Mouse (Mus musculus) heart, embryonic 15.5 days (tissue): ENCODE data around the gene Sec14l5. TPM values are rescaled to one million over a fixed set of nuclear protein-coding genes. Genes with fewer than 3 reads are reported as not detected.

Source experiments
- ATAC-seq: fragments of 200-750 bp; cut with Nextera tagmentation; replicated peaks from 2 replicates; pipeline ENCODE4 v1.8.0; 2017; ENCODE audit warnings: low read depth, moderate TSS enrichment; ENCODE audit not compliant: insufficient number of reproducible peaks, insufficient read depth, low FRiP score
- H3K27ac ChIP-seq: fragments of 300-500 bp; sonication (generic); 2 replicates; pipeline ENCODE4 v1.5.1; 2015; ENCODE audit warnings: mild to moderate bottlenecking, inconsistent platforms
- H3K27me3 ChIP-seq: fragments of 300-500 bp; sonication (generic); 2 replicates; pipeline ENCODE4 v1.6.1; 2015; ENCODE audit warnings: inconsistent platforms
- H3K36me3 ChIP-seq: fragments of 300-500 bp; sonication (generic); 2 replicates; pipeline ENCODE4 v1.6.1; 2015; ENCODE audit warnings: mild to moderate bottlenecking, inconsistent platforms
- H3K4me1 ChIP-seq: fragments of 300-500 bp; sonication (generic); replicated peaks from 2 replicates; pipeline ENCODE4 v1.6.1; 2015; ENCODE audit warnings: inconsistent platforms
- H3K4me2 ChIP-seq: fragments of 300-500 bp; sonication (generic); 2 replicates; pipeline ENCODE4 v1.6.1; 2015; ENCODE audit warnings: inconsistent platforms, mild to moderate bottlenecking, moderate library complexity
- H3K4me3 ChIP-seq: fragments of 300-500 bp; sonication (generic); 2 replicates; pipeline ENCODE4 v1.5.1; 2015; ENCODE audit warnings: mild to moderate bottlenecking, inconsistent platforms
- H3K9ac ChIP-seq: fragments of 300-500 bp; sonication (generic); 2 replicates; pipeline ENCODE4 v1.6.1; 2015; ENCODE audit warnings: mild to moderate bottlenecking, inconsistent platforms
- H3K9me3 ChIP-seq: fragments of 300-500 bp; sonication (generic); replicated peaks from 2 replicates; pipeline ENCODE4 v1.6.1; 2016; ENCODE audit warnings: inconsistent platforms
- WGBS: fragments of 180-500 bp; shearing (Covaris S2); methylation state at CpG from one replicate; pipeline ENCODE4 v1.1.7; 2015; ENCODE audit warnings: mixed read lengths; 5-methylcytosine and 5-hydroxymethylcytosine counted together
- polyA plus RNA-seq: library from polyadenylated mRNA; unstranded; fragments of >200 nt; fragmentation: Nextera tagmentation; extraction: Ambion mirVana; gene quantifications from 2 replicates; pipeline ENCODE4 v1.2.1, GENCODE M21; 2015

The Sec14l5 gene
- polyA plus RNA-seq, 1 experiment from 2014 or later = 0.06 TPM

- H3K36me3 ChIP-seq = no peaks in the 10 kb centered on the region
- 0 out of 2 replicates have a peak overlapping the region, but pooled peaks have one; percentile 9 for H3K27ac ChIP-seq
- peaks cover 10% of the 10 kb centered on the region; the same call in 1 of the 2 replicates for H3K4me1 ChIP-seq
- WGBS = 33% methylated on average over 7 of the region's 7 CpGs
- no peak overlapping the region for H3K4me3 ChIP-seq
- no peak overlapping the region for H3K4me2 ChIP-seq
- no peak overlapping the region for H3K9ac ChIP-seq
- ATAC-seq = no peak
- no peaks in the 10 kb centered on the region for H3K9me3 ChIP-seq
- H3K27me3 ChIP-seq = no peaks in the 10 kb centered on the region; the same call in 1 of the 2 replicates
Observed at GRCm38 (mm10) chr16:5186234-5186633, 39.3 kb downstream of the Sec14l5 start.

GRCm38 (mm10) chr16:5195080-5195479 is 48.2 kb downstream of the Sec14l5 start:
- H3K4me1 ChIP-seq = no peaks in the 10 kb centered on the region
- no peak overlapping the region for H3K27ac ChIP-seq
- no peak overlapping the region for H3K4me2 ChIP-seq
- peaks cover 8% of the 10 kb centered on the region; the same call in 1 of the 2 replicates for H3K36me3 ChIP-seq
- H3K9me3 ChIP-seq = no peaks in the 10 kb centered on the region
- H3K9ac ChIP-seq = no peak overlapping the region
- no peak overlapping the region for H3K4me3 ChIP-seq
- H3K27me3 ChIP-seq = no peaks in the 10 kb centered on the region; the same call in 1 of the 2 replicates
- WGBS = 32% methylated on average over 6 of the region's 6 CpGs
- ATAC-seq = no peak

- ATAC-seq = no peak
- no peaks in the 10 kb centered on the region for H3K9me3 ChIP-seq
- no peaks in the 10 kb centered on the region for H3K27me3 ChIP-seq
- no peak overlapping the region for H3K27ac ChIP-seq
- H3K36me3 ChIP-seq = peaks cover 5% of the 10 kb centered on the region; the same call in 1 of the 2 replicates
- 11% methylated on average over 4 of the region's 4 CpGs for WGBS
- H3K4me3 ChIP-seq = peak overlapping the region; percentile 83
- H3K4me2 ChIP-seq = peak overlapping the region; percentile 99
- 0 out of 2 replicates have a peak overlapping the region, but pooled peaks have one; percentile 63 for H3K9ac ChIP-seq
- peaks cover 14% of the 10 kb centered on the region for H3K4me1 ChIP-seq
Observed at GRCm38 (mm10) chr16:5202681-5203080, 55.8 kb downstream of the Sec14l5 start.

GRCm38 (mm10) chr16:5203200-5203599 is 56.3 kb downstream of the Sec14l5 start:
- Histone ChIP-seq H3K4me3 (peak overlapping the region; percentile 83), H3K27ac (no peak overlapping the region), H3K4me2 (peak overlapping the region; percentile 99), H3K9ac (peak overlapping the region; percentile 63), H3K36me3 (peaks cover 5% of the 10 kb centered on the region; the same call in 1 of the 2 replicates), H3K27me3 (no peaks in the 10 kb centered on the region), H3K4me1 (peaks cover 14% of the 10 kb centered on the region), H3K9me3 (no peaks in the 10 kb centered on the region)
- peak; percentile 23; the same call in 1 of the 2 replicates for ATAC-seq
- WGBS = under 1% methylated on average over 36 of the region's 36 CpGs

GRCm38 (mm10) chr16:5203668-5204433 is 56.9 kb downstream of the Sec14l5 start, which contains the start of gene Nagpa:
Gene Nagpa (minus strand): TSS chr16:5204012.
- no peaks in the 10 kb centered on the region for H3K9me3 ChIP-seq
- peak within 1 kb of the TSS; percentile 63 for H3K9ac ChIP-seq
- peak within 1 kb of the TSS; percentile 99 for H3K4me2 ChIP-seq
- peaks cover 14% of the 10 kb centered on the region for H3K4me1 ChIP-seq
- H3K27me3 ChIP-seq = no peaks in the 10 kb centered on the region
- H3K36me3 ChIP-seq = no peaks in the 10 kb centered on the region; the same call in 1 of the 2 replicates
- no peak within 1 kb of the TSS for H3K27ac ChIP-seq
- peak within 1 kb of the TSS; percentile 83 for H3K4me3 ChIP-seq
- WGBS = 3% methylated on average over 40 of the region's 40 CpGs
- ATAC-seq = peak; percentile 81

GRCm38 (mm10) chr16:5205431-5205970 is 58.6 kb downstream of the Sec14l5 start:
- H3K36me3 ChIP-seq = no peaks in the 10 kb centered on the region
- no peaks in the 10 kb centered on the region for H3K27me3 ChIP-seq
- no peak overlapping the region for H3K4me2 ChIP-seq
- peaks cover 14% of the 10 kb centered on the region for H3K4me1 ChIP-seq
- ATAC-seq = no peak
- H3K27ac ChIP-seq = no peak overlapping the region
- no peaks in the 10 kb centered on the region for H3K9me3 ChIP-seq
- H3K4me3 ChIP-seq = no peak overlapping the region
- 71% methylated on average over 5 of the region's 5 CpGs for WGBS
- no peak overlapping the region for H3K9ac ChIP-seq

- Histone ChIP-seq H3K9ac (no peak overlapping the region), H3K4me2 (no peak overlapping the region), H3K27me3 (no peaks in the 10 kb centered on the region), H3K4me3 (no peak overlapping the region), H3K4me1 (peaks cover 14% of the 10 kb centered on the region), H3K27ac (no peak overlapping the region), H3K9me3 (no peaks in the 10 kb centered on the region), H3K36me3 (no peaks in the 10 kb centered on the region)
- no peak for ATAC-seq
- WGBS = 52% methylated on average over 5 of the region's 5 CpGs
Observed at GRCm38 (mm10) chr16:5206051-5206450, 59.1 kb downstream of the Sec14l5 start.

- no peaks in the 10 kb centered on the region for H3K27me3 ChIP-seq
- no peaks in the 10 kb centered on the region for H3K9me3 ChIP-seq
- no peak overlapping the region for H3K4me2 ChIP-seq
- WGBS = 67% methylated on average over 2 of the region's 2 CpGs
- no peaks in the 10 kb centered on the region for H3K36me3 ChIP-seq
- H3K4me1 ChIP-seq = no peaks in the 10 kb centered on the region
- no peak overlapping the region for H3K27ac ChIP-seq
- no peak for ATAC-seq
- H3K9ac ChIP-seq = no peak overlapping the region
- H3K4me3 ChIP-seq = no peak overlapping the region
Observed at GRCm38 (mm10) chr16:5210365-5210764, 63.5 kb downstream of the Sec14l5 start.

GRCm38 (mm10) chr16:5212150-5212549 is 65.2 kb downstream of the Sec14l5 start:
- Histone ChIP-seq H3K9ac (no peak overlapping the region), H3K4me3 (no peak overlapping the region), H3K36me3 (no peaks in the 10 kb centered on the region), H3K4me2 (no peak overlapping the region), H3K27me3 (no peaks in the 10 kb centered on the region), H3K27ac (no peak overlapping the region), H3K9me3 (no peaks in the 10 kb centered on the region), H3K4me1 (peaks cover 3% of the 10 kb centered on the region; the same call in 1 of the 2 replicates)
- ATAC-seq = no peak
- 77% methylated on average over 3 of the region's 3 CpGs for WGBS

GRCm38 (mm10) chr16:5214126-5214525 is 67.2 kb downstream of the Sec14l5 start:
- Histone ChIP-seq H3K4me3 (no peak overlapping the region), H3K4me2 (no peak overlapping the region), H3K9ac (no peak overlapping the region), H3K36me3 (no peaks in the 10 kb centered on the region), H3K27ac (no peak overlapping the region), H3K27me3 (no peaks in the 10 kb centered on the region), H3K9me3 (no peaks in the 10 kb centered on the region), H3K4me1 (peaks cover 3% of the 10 kb centered on the region; the same call in 1 of the 2 replicates)
- no peak for ATAC-seq
- WGBS = 86% methylated on average over 2 of the region's 2 CpGs

GRCm38 (mm10) chr16:5216686-5217085 is 69.8 kb downstream of the Sec14l5 start:
- no peak overlapping the region for H3K4me2 ChIP-seq
- 55% methylated on average over 6 of the region's 6 CpGs for WGBS
- H3K9me3 ChIP-seq = no peaks in the 10 kb centered on the region
- H3K27ac ChIP-seq = no peak overlapping the region
- H3K4me3 ChIP-seq = no peak overlapping the region
- ATAC-seq = no peak
- no peaks in the 10 kb centered on the region for H3K36me3 ChIP-seq
- H3K27me3 ChIP-seq = no peaks in the 10 kb centered on the region
- no peak overlapping the region for H3K9ac ChIP-seq
- peaks cover 3% of the 10 kb centered on the region; the same call in 1 of the 2 replicates for H3K4me1 ChIP-seq
